Mouse (Mus musculus) spleen, adult 2 months (tissue): ENCODE results near the gene Frmd6.

Experiments
- CTCF ChIP-seq: fragments of 200-500 bp; IDR thresholded peaks from 2 replicates; pipeline ENCODE4 v1.5.1; 2011; ENCODE audit warnings: mild to moderate bottlenecking, inconsistent platforms; ENCODE audit not compliant: insufficient read depth, insufficient read length, insufficient replicate concordance; ENCODE audit errors: extremely low read depth
- POLR2A ChIP-seq: fragments of 200-500 bp; IDR thresholded peaks from 2 replicates; pipeline ENCODE4 v1.6.1; 2011; ENCODE audit warnings: low read depth, low read length, inconsistent platforms

DNA sequence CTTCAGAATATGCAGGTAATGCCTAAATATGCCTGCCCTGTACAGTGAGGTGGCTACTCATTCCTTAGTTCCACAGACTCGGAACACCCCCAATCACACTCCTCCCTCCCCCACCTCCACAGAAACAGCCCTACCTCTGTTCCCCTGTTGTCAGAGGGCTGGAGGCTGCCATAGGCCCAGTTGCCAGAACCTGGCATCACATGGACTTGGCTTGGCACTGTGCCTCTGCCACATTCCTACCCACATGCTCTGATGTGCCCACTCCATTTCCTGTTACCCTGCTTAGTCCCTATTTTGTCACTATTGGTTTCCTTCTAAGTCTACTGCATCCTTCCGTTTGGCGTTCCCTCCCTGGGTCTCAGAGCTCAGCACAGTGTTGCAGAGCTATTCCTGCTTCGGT is 56.5 kb downstream of the Frmd6 start:
- TF ChIP-seq POLR2A (no peak), CTCF (no peak)
